Mouse (Mus musculus) liver, adult 2 months (tissue): ENCODE measurements around the gene Fxr1.

Source experiments
- CTCF ChIP-seq: fragments of 200-500 bp; IDR thresholded peaks from 2 replicates; pipeline ENCODE4 v1.5.1; 2011; ENCODE audit warnings: low read depth, low read length, control low read depth
- POLR2A ChIP-seq: fragments of 200-500 bp; IDR thresholded peaks from 2 replicates; pipeline ENCODE4 v1.6.1; 2011; ENCODE audit warnings: low read length, control low read depth; ENCODE audit not compliant: insufficient read depth; ENCODE audit errors: extremely low read depth

DNA sequence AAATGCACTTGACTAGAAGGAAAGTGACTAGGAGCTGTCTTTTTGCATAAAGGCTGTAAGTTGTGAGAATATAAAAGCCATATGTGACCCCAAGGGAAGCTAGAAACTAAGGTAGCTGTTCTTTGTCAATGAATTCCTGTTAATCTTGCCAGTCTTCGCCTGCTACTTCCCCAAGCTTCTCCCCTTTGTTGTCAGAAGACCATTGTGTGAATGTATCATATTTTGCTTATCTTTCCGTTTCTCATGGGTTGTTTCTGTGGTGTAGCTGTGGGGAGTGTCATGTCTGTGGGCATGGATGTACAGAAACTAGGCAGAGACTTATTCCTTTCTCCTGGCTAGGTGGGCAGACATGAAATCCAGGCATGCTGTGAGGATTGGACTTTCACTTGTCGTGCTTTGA, 62.2 kb downstream of the Fxr1 start:
- no peak for TF ChIP-seq POLR2A
- no peak for TF ChIP-seq CTCF
